10 mouse cellular contexts compared by ENCODE assay signal in the genomic region with DNA sequence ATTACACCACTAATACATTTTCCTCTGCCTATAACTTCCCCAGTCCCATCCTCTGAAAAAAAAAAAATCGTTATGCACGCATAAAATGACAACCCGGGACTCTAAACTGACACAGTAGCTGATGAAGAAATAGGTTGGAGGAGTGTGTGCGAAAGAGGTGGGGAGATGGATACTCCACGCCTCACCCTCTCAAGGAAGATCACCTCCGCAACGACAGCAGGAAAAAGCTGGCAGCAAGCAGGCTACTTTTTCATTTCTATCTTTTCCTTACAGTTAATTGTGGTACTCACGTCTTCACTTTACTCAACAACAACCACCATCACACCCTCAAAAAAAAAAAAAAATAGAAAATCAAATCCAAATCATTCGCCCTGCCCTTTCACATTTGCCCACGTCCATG. TPM values are rescaled to one million over a fixed set of nuclear protein-coding genes. Genes with fewer than 3 reads are reported as not detected.
DNase-seq lines count a peak whose midpoint lies in the region; ATAC-seq and TF ChIP-seq lines count a peak whose summit lies in the region.
"Had no signal": no experiment of that assay in that cellular context is flagged by ENCODE, and none has a peak within 500 bp of the region (broad histone marks: within the 10 kb centered on the region; RNA-seq: fewer than 3 reads in every experiment).

No protein-coding gene starts in this region.

- no peaks in the 10 kb centered on the region for H3K4me1 ChIP-seq in cerebellum, adult 2 months (ENCODE audit: control insufficient read depth, insufficient read depth, low read length)
- H3K4me1 ChIP-seq in liver, embryonic 11.5 days (replicated peaks; ENCODE audit: control insufficient read depth, insufficient read depth, low read length) = no peaks in the 10 kb centered on the region
- H3K4me1 ChIP-seq in hindbrain, postnatal 0 days (ENCODE audit: insufficient read depth, low read length) = no peaks in the 10 kb centered on the region
- peaks cover 24% of the 10 kb centered on the region for H3K4me1 ChIP-seq in neural tube, embryonic 15.5 days

- ATAC-seq in liver, embryonic 11.5 days (replicated peaks; ENCODE audit: low FRiP score) = no peak
- ATAC-seq in hindbrain, postnatal 0 days = no peak
- ATAC-seq in neural tube, embryonic 15.5 days (ENCODE audit: low FRiP score) = no peak

- H3K9ac ChIP-seq in liver, embryonic 11.5 days (ENCODE audit: low read depth, low read length) = no peak overlapping the region
- peak overlapping the region; percentile 76 for H3K9ac ChIP-seq in hindbrain, postnatal 0 days (replicated peaks; ENCODE audit: low read length)
- H3K9ac ChIP-seq in neural tube, embryonic 15.5 days (replicated peaks) = peak overlapping the region; percentile 86

- no peaks in the 10 kb centered on the region for H3K27me3 ChIP-seq in cerebellum, adult 2 months (ENCODE audit: control insufficient read depth, insufficient read depth, low read length)
- H3K27me3 ChIP-seq in liver, embryonic 11.5 days (replicated peaks; ENCODE audit: control insufficient read depth, insufficient read depth, low read length) = peaks cover 18% of the 10 kb centered on the region
- H3K27me3 ChIP-seq in hindbrain, postnatal 0 days (ENCODE audit: insufficient read depth, low read length) = no peaks in the 10 kb centered on the region
- no peaks in the 10 kb centered on the region for H3K27me3 ChIP-seq in neural tube, embryonic 15.5 days (replicated peaks)

- H3K4me3 ChIP-seq in cerebellum, adult 2 months (replicated peaks; ENCODE audit: insufficient read depth, low read depth, low read length) = peak overlapping the region; percentile 77
- no peak overlapping the region for H3K4me3 ChIP-seq in liver, embryonic 11.5 days (ENCODE audit: low read depth, low read length)
- H3K4me3 ChIP-seq in hindbrain, postnatal 0 days (ENCODE audit: low read length) = peak overlapping the region; percentile 80
- peak overlapping the region; percentile 79 for H3K4me3 ChIP-seq in neural tube, embryonic 15.5 days (replicated peaks)
- H3K4me3 ChIP-seq: myocyte had no signal

- H3K9me3 ChIP-seq in liver, embryonic 11.5 days (ENCODE audit: control insufficient read depth, low read length) = no peaks in the 10 kb centered on the region
- no peaks in the 10 kb centered on the region for H3K9me3 ChIP-seq in hindbrain, postnatal 0 days (ENCODE audit: low read length)
- H3K9me3 ChIP-seq in neural tube, embryonic 15.5 days (replicated peaks) = no peaks in the 10 kb centered on the region

- WGBS in cerebellum, adult 2 months = 6% methylated on average over 10 of the region's 10 CpGs
- 28% methylated on average over 10 of the region's 10 CpGs for WGBS in liver, embryonic 11.5 days
- 11% methylated on average over 10 of the region's 10 CpGs for WGBS in hindbrain, postnatal 0 days
- 13% methylated on average over 10 of the region's 10 CpGs for WGBS in neural tube, embryonic 15.5 days

- no peaks in the 10 kb centered on the region for H3K36me3 ChIP-seq in liver, embryonic 11.5 days (ENCODE audit: control insufficient read depth, insufficient read depth, low read length)
- no peaks in the 10 kb centered on the region for H3K36me3 ChIP-seq in hindbrain, postnatal 0 days (ENCODE audit: insufficient read depth, low read length)
- H3K36me3 ChIP-seq in neural tube, embryonic 15.5 days = no peaks in the 10 kb centered on the region

- TF ChIP-seq POLR2A in cerebellum, adult 2 months (IDR thresholded peaks at IDR 0.05; ENCODE audit: borderline replicate concordance, insufficient read depth, low read length) = no peak

- H3K4me2 ChIP-seq in liver, embryonic 11.5 days = peak overlapping the region; percentile 70
- H3K4me2 ChIP-seq in hindbrain, postnatal 0 days (ENCODE audit: low read depth, low read length) = peak overlapping the region; percentile 79
- peak overlapping the region; percentile 81 for H3K4me2 ChIP-seq in neural tube, embryonic 15.5 days

- no peak for DNase-seq in cerebellum, adult 2 months
- DNase-seq in cerebellum, postnatal 25 days = no peak
- DNase-seq in liver, embryonic 11.5 days (ENCODE audit: low spot score) = no peak
- DNase-seq in liver = no peak
- no peak for DNase-seq in hindbrain, postnatal 0 days (ENCODE audit: low spot score)
- no peak for DNase-seq in spleen, adult 18-20 months
- DNase-seq in ovary, postnatal 36 days (ENCODE audit: low spot score) = no peak

- TF ChIP-seq CTCF in cerebellum, adult 2 months (IDR thresholded peaks at IDR 0.05; ENCODE audit: borderline replicate concordance, insufficient read depth, low read depth, low read length) = no peak
- TF ChIP-seq CTCF in hindbrain, postnatal 0 days (IDR thresholded peaks at IDR 0.05; ENCODE audit: low read depth) = no peak

- H3K27ac ChIP-seq in cerebellum, adult 2 months (ENCODE audit: insufficient read depth, low read length) = no peak overlapping the region
- no peak overlapping the region for H3K27ac ChIP-seq in liver, embryonic 11.5 days (ENCODE audit: low read depth, low read length)
- peak overlapping the region; percentile 94 for H3K27ac ChIP-seq in hindbrain, postnatal 0 days
- H3K27ac ChIP-seq in neural tube, embryonic 15.5 days (replicated peaks) = peak overlapping the region; percentile 90

RNA-seq across cellular contexts. Expression of a gene that starts 0.9 kb away (rescaled TPM):
- 20.7 and 24.0 TPM in 2 replicates for polyA plus RNA-seq in cerebellum, adult 2 months (2012; rRNA removed)
- polyA plus RNA-seq in liver, embryonic 11.5 days (2014; fragmentation: Nextera tagmentation; extraction: Ambion mirVana) = 0.21 and 0.56 TPM in 2 replicates
- total RNA-seq in hindbrain, postnatal 0 days (2014; rRNA removed) = 18.3 and 21.6 TPM in 2 replicates
- 57.4 and 61.7 TPM in 2 replicates for polyA plus RNA-seq in hindbrain, postnatal 0 days (2015; fragmentation: Nextera tagmentation; extraction: Ambion mirVana)
- 42.8 and 54.0 TPM in 2 replicates for polyA plus RNA-seq in neural tube, embryonic 15.5 days (2015; fragmentation: Nextera tagmentation; extraction: Ambion mirVana)
- polyA plus RNA-seq: large intestine, adult 2 months; myocyte had no signal

Comparison
In these comparisons a context has a peak if more than half of its experiments do, and no peak if none do; other contexts are left out.
1. H3K27ac ChIP-seq: peak in hindbrain, postnatal 0 days (single experiment) and neural tube, embryonic 15.5 days (single experiment); none in cerebellum, adult 2 months (single experiment) and liver, embryonic 11.5 days (single experiment).
2. RNA of a gene that starts 0.9 kb away (polyA plus RNA-seq): 57.4 to 61.7 TPM in hindbrain, postnatal 0 days, 42.8 to 54.0 TPM in neural tube, embryonic 15.5 days and 20.7 to 24.0 TPM in cerebellum, adult 2 months; 0.21 to 0.56 TPM in liver, embryonic 11.5 days; every median in the first group is over 10 times any median in the second.
3. Peak in every context shown above with its lines, with median percentiles within 50 percentile points of each other: H3K4me2 ChIP-seq.